Mouse (Mus musculus): ENCODE measurements around the gene Ndst2. TPM values are rescaled to one million over a fixed set of nuclear protein-coding genes. Genes with fewer than 3 reads are reported as not detected.
A peak's percentile ranks its signal among the peaks of the same experiment; 100 is the strongest.

Gene Ndst2
- polyA plus RNA-seq, 1 experiment: 67.8 TPM

DNA sequence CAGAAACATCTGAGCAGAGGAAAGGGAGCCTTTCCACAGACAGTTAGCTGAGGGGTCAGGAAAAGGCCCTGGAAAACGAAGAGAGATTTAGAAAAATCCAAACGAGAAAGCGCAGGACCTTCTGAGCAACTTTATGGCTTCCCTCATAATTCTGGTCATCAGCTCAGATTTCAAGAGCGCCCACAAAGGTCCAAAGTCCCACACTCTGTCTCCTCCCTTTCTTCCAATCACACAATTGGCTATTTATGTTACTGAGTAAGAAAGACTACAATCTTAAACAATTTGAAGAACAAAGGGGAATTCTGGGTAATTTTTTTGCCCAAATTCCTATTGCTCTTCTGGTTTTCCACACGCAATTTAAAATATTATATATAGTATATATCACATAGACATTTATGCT is 16.1 kb upstream of the Ndst2 start:
- no peak for TF ChIP-seq GATA1 (IDR thresholded peaks at IDR 0.05; ENCODE audit: low read length)

DNA sequence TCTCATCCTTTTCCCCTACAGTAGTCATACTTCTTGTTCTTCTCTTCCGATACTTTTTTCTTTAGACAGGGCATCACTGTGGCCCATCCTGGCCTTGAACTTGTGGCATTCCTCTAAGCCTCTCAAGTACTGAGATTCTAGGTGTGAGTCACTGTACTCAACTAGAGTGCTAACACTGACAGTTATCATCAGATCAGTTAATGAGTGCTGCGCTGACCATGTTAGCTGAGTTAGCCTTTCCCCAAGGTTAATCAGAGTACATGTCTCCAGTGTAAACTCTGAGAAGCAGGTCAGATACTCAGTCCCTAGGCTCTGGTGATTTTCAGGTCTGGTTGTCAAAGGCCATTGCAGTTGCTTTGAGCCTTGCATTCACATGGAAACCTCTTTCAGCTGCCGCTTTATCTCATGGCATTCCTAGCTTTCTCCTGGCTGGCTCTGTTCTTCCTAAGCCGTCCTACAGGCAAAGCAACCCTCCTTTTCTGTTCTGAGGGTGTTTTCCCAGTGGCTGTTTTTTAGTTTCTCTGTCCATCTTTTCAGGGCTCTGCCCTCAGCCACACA is 15.2 kb upstream of the Ndst2 start:
- TF ChIP-seq GATA1 (IDR thresholded peaks at IDR 0.05; ENCODE audit: low read length): no peak

DNA sequence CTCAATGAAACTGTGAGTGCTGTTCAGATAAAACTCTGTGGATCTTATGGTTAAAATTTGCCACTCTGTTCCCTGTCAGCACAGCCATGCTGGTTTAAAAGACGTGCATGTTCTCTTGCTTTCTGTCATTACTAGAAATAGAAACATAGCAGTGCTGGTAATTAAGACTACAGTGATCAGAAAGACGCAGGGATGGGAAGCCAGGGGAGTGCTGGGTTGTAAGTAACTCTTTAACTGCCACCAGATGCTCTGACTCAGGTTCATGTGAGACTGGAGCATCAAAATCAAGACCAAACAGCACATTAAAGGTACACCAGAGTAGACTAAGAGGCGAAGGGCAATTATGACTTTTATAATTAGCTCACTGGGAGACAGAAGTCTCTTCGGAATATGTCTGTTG is 14.0 kb upstream of the Ndst2 start:
- no peak for TF ChIP-seq GATA1 (IDR thresholded peaks at IDR 0.05; ENCODE audit: low read length)

DNA sequence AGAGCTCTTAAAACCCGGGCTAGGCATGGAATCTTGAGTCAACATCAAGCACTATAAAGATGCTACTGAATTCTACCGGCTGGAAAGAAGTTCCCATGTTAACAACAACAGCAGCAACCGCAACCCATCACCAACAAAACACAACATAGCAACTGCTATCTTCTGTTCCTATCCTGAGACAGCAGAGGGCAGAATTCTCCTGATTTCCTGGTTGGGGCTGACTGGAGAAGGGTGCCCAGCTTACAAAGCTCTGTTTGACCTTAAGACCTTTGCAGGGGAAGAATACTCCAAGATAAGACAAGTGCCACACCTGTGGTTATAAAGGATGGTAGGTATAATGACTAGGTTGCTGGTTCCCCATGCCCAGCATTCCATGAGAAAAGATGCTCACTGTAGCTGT is 12.6 kb upstream of the Ndst2 start:
- no peak for TF ChIP-seq GATA1 (IDR thresholded peaks at IDR 0.05; ENCODE audit: low read length)

DNA sequence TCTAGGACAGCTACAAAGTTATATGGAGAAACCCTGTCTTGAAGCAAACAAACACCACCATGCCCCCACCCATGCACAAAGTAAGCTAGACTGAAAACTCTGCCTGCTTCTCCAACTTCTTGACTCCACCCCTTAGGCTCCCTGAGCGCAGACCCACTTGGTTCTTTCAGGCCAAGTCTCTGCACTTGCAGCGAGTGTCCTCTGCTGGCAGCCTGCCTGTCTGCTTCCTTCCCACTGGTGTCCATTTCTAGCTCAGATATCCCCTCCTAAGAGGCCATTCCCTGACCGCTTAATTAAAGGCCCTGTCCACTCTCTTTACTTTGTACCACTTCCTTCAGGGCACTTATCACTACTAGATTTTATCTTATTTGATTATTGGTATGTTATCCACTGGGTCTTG is 9.3 kb upstream of the Ndst2 start:
- no peak for TF ChIP-seq GATA1 (IDR thresholded peaks at IDR 0.05; ENCODE audit: low read length)

DNA sequence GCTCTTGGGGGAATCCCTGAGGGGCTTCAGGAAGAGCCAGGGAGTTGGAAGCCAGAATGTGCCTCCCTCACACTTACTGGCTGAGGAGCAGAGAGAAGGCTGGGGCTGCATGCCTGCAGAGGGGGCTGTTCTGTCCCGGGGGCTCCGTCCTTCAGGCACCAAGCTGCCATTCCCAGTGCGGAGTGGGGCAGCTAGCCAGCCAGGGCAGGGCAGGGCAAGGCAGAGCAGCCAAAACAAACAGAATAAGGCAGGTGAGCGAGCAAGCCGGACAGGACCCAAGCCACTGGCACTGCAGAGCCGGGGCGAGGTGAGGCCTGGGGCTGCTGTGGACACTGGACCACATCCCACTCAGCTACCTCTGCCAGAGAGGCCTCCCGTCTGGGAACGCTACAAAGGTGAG is 6.9 kb upstream of the Ndst2 start:
- no peak for TF ChIP-seq GATA1 (IDR thresholded peaks at IDR 0.05; ENCODE audit: low read length)

DNA sequence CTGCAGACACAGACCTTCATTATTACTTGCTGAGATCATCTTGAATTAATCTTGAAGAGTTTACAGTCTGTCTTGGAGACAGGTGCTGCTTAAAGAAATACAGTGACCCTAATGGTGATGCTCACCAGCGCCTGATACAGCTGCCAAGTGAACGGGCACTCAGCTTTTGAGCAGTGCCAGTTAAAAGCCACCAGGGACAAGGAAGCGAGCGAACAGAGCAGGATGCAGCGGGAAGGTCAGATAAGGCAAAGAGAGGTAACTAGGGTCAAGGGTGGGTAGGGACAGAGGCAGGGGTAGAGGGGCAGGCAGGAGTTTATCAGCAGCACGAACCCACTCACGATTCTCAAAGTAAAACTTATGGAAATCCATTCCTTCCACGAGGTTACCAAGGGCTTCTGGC is 4.1 kb upstream of the Ndst2 start:
- TF ChIP-seq GATA1 (IDR thresholded peaks at IDR 0.05; ENCODE audit: low read length): no peak

DNA sequence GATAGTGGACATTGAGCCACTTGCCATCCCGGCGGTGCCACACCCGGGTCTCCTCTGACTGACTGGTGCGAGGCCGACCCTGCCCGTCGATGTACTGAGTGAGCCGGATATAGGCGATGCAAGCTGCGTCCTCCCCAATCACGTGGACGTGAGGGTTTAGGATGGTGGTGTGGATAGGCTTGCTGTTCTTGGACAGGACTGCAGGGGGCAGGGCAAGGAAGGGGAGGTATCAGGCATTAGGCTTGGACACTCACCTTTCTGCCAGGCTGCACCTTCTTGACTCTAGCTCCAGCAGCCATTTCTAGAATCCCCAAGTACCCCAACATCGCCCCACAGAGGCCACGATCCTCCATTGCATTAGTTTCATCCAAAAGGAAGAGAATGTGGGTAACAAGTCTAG is 2.9 kb upstream of the Ndst2 start:
- TF ChIP-seq GATA1 (IDR thresholded peaks at IDR 0.05; ENCODE audit: low read length): no peak

DNA sequence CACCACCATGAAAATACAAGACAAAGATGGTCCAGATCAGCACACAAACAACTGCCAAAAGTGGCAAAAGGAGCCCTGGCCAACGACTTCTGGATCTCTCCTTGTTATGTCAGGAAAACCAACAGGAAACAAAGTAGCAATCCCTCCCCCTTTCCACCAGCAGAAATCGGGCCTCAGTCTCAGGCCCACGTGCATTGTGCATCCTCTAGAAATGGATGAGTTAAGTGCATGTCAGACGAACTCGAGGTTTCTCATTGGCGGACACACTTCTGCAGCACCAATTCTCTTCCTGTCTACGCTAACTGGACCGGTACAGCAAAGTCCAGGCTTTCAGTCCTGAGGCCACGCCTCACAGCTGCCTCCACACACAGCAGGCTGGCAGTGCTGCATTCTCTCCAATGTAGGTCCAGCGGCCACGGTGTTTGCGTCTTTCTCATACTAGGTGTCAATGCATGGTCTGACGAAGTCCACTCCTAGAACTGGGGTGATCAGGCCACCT is 1.6 kb upstream of the Ndst2 start:
- no peak for TF ChIP-seq GATA1 (IDR thresholded peaks at IDR 0.05; ENCODE audit: low read length)

DNA sequence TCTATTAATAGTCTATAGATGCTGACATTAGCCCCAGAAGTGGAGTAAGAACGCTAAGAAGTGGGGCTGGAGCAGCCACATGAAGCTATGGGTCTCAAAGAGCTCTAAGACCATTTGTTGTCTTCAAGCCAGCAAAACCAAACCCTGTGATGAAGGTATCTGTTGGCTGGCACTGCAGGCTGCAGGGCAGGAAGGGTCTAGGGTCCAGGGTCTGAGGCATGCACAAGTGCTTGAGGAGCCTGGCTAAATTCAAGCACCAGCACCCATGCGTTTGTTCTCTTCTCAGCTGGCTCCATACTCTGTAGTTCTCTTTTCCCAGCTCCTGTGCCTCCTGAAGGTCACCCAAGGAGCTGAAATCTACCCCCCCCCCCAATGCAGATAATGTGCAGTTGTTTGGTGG is 690 bp upstream of the Ndst2 start:
- no peak for TF ChIP-seq GATA1 (IDR thresholded peaks at IDR 0.05; ENCODE audit: low read length)

DNA sequence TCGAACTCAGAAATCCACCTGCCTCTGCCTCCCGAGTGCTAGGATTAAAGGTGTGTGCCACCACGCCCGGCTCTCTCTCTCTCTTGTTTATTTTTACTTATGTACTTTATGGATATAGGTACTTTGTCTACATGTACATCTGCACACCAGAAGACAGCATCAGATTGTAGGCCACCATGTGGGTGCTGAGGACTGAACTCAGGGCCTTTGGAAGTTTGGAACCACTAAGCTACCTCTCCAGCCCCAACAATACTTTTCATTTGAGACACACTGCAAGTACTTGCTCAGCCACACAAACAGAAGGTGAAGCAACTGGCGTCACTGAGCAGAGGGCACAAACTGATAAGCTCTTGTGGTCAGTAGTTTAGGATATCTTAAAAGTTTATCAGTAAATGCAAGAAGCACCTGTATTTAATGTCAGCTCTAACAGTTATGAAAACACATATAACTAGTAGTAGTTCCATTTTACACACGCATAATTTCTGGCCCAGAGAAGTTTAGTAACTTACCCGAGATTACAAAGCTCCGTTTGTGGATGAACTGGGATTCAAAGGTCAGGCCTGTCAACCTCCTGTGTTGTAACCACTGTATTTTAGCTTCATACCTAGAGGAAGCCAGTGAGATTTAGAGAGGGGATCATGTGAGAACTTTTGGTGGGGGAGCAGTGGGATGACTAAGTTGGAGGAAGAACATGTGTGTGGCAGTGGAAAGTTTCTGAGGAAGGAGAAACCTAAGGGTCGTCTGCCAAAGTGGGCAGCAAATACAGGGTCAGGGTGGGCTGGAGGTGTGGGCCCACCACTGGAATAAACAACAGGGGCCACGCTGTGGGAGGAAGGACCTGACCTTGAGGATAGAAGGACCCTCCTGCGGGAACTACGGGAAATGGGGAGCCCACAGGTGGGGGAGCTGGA is 1.1 kb downstream of the Ndst2 start:
- TF ChIP-seq GATA1 (IDR thresholded peaks at IDR 0.05; ENCODE audit: low read length): peak; percentile 91

DNA sequence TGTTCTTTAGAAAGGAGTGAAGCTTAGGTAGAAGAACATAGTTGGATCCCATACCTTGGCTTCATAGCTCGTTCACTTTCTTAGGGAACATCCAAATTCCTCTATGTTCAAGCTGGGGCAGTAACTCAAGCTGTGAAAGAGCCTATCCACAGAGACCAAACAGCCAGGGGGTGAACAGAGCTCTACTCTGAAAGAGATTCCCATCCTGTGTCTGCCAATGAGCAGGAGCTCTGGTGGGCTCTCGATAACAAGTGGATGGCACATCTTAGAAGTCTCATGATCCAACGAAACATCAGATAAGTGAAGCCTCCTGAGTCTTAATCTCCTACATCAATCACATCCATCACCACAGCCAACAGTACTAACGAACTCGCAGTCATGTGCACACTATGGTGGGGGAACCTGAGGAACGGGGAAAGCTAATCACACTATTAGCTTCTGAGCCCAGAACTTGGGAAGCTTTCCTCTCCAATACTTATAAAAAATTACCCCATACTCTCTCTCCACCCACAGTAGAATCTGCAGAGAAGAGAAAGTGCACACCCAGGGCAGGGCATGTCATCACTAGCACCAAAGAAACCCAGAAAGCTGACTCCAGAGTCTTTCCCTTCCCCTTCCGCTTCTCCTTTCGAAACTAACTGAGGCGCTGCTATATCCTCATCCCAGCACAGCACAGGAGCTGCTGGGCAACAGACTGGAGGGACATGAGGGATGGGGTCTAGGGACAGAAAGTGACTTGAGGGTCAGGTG is 3.3 kb downstream of the Ndst2 start:
- peak; percentile 36 for TF ChIP-seq GATA1 (IDR thresholded peaks at IDR 0.05; ENCODE audit: low read length)

DNA sequence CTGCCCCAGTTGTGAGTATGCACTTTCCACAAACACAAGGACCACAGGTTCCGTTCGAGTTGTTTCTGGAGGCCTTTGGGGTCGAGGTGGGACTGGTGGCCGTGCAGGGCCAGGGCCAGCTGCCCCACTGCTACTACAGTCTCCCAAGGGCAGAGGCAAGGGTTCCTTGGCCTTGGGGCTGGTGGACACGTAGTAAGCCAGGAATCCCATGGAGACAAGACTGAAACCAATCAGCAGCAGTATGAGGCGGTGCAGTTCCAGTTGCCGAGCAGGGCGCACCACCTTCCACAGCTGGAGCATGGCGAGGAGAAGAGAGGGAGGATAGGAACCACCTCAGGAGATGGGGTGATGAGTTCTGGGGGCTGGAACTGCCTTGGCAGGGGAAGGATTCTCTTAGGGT is 4.5 kb downstream of the Ndst2 start:
- TF ChIP-seq GATA1 (IDR thresholded peaks at IDR 0.05; ENCODE audit: low read length): no peak

DNA sequence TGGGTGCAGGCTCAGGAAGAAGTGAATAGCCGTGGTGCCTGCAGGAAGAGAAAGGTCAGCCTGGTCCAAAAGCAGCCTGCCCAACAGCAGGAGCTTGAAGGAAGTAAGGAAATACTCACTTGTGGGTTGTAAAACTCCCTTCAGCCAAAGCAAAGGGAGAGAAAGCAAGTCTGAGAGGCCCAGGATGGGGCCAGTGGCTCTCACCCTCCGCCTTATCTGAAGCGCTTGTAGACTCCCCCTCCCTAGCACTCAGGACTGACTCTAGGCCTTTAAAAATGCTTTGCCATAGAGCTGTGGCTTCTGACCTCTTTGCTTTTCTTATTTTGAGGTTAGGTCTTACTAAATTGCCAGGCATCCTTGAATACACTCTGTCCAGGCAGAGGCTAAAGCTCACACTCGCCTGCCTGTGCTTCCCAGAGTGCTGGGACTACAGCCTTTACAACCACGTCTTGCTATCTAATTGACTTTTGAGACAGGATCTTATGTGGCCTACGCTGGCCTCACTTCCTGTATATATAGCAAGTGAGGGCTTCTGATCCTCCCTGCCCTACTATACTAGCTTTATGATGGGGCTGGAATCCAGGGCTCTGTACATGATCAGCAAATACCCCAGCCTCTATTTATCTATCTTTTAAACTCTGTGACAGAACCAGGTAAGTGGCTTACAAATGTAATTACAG is 8.6 kb downstream of the Ndst2 start:
- no peak for TF ChIP-seq GATA1 (IDR thresholded peaks at IDR 0.05; ENCODE audit: low read length)

DNA sequence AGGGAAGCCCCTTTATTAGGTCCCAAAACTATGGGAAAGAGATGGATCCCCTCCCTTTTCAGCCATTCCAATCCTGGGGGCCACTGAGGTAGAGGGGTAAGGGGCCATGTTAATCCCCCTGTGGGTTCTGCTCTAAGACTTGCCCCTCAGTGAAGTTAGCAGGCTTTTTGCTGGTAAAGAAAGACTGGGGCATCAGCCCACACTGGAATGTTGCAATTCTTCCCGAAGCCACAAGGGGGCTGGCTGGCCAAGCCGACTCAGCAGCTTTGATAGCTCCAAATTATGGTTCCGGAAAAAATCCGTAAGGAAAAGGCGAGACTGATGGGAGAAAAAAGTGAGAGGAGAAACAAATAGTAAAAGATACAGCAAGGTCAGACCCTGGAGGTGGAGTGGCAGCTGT is 10.3 kb downstream of the Ndst2 start:
- TF ChIP-seq GATA1 (IDR thresholded peaks at IDR 0.05; ENCODE audit: low read length): no peak

DNA sequence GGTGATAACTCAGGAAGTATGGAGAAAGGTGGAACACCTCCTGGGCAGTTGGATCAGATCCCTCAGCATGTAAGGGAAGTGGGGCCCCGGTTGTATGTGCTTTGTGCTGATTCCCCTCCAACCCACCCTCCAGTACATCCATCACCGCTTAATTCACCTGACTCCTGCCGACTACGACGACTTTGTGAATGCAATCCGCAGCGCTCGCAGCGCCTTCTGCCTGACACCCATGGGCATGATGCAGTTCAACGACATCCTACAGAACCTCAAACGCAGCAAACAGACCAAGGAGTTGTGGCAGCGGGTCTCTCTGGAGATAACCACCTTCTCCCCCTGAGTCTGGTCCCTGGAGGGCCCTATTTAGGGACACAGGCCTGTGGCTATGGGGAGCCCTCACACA is 11.4 kb downstream of the Ndst2 start:
- no peak for TF ChIP-seq GATA1 (IDR thresholded peaks at IDR 0.05; ENCODE audit: low read length)
